Mouse (Mus musculus): ENCODE results near the gene Mdp1.
A peak's percentile ranks its signal among the peaks of the same experiment; 100 is the strongest.

Mdp1 gene

GRCm38 (mm10) chr14:55642679-55643059 is 17.6 kb downstream of the Mdp1 start:
- no peak for DNase-seq

- no peak for DNase-seq
These were observed 19.0 kb downstream of the Mdp1 start for GRCm38 (mm10) chr14:55641291-55641690.

GRCm38 (mm10) chr14:55640816-55641215 is 19.5 kb downstream of the Mdp1 start:
- DNase-seq: no peak

GRCm38 (mm10) chr14:55637795-55638194 is 22.5 kb downstream of the Mdp1 start, which contains the start of gene Gm49378:
Gene Gm49378, minus strand, starts transcription at chr14:55637895.
- no peak for DNase-seq

- DNase-seq: peak; percentile 84
These were observed 24.7 kb downstream of the Mdp1 start, which contains the start of gene Ipo4 for GRCm38 (mm10) chr14:55635523-55636007. Gene Ipo4, minus strand, starts transcription at chr14:55635957.

- peak; percentile 34 for DNase-seq
These were observed 25.3 kb downstream of the Mdp1 start for GRCm38 (mm10) chr14:55634874-55635522.

- DNase-seq: peak; percentile 68
These were observed 31.0 kb downstream of the Mdp1 start for GRCm38 (mm10) chr14:55629312-55629711.

- DNase-seq: peak; percentile 29
These were observed 32.1 kb downstream of the Mdp1 start for GRCm38 (mm10) chr14:55628077-55628827.

- DNase-seq: peak; percentile 75
These were observed 41.7 kb downstream of the Mdp1 start for GRCm38 (mm10) chr14:55618486-55619195.

GRCm38 (mm10) chr14:55617822-55618221 is 42.5 kb downstream of the Mdp1 start, which contains the start of gene Rec8:
Gene Rec8, plus strand, starts transcription at chr14:55618037.
- peak; percentile 75 for DNase-seq

- no peak for DNase-seq
These were observed 43.5 kb downstream of the Mdp1 start for GRCm38 (mm10) chr14:55616844-55617243.

GRCm38 (mm10) chr14:55615876-55616275 is 44.4 kb downstream of the Mdp1 start:
- DNase-seq: no peak

- peak; percentile 61 for DNase-seq
These were observed 45.6 kb downstream of the Mdp1 start for GRCm38 (mm10) chr14:55614565-55615178.

- no peak for DNase-seq
These were observed 47.0 kb downstream of the Mdp1 start for GRCm38 (mm10) chr14:55613346-55613745.

- DNase-seq: no peak
These were observed 52.0 kb downstream of the Mdp1 start for GRCm38 (mm10) chr14:55608339-55608738.

Data from liver (tissue).